Mouse (Mus musculus): Measurements from ENCODE around the gene Hist2h2ab.
"Not testable (repeated sequence)": the region's sequence is repeated elsewhere in the genome, so short reads cannot be mapped to it uniquely, and the experiment has no call there.

Gene Hist2h2ab

DNA sequence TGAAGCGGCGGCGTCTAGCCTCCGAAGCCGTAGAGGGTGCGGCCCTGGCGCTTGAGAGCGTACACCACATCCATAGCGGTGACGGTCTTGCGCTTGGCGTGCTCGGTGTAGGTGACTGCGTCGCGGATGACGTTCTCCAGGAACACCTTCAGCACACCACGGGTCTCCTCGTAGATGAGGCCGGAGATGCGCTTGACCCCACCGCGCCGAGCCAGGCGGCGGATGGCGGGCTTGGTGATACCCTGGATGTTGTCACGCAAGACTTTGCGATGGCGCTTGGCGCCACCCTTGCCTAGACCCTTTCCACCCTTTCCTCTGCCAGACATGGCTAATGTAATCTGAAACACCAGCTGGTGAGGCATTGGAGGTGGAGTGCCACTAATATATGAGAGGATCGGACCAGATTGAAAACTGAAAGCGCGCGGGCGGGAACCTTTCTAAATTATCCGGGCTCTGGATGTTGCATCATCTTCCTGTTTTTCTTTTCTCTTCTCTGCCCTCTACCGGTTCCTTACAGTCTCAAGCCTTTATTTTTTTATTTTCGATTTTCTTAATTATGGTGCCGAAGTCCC is 43.4 kb downstream of the Hist2h2ab start, which contains the start of gene Hist2h4:
Gene Hist2h4, minus strand, starts transcription at position 333 of the 572 bp plus-strand sequence.
- Histone ChIP-seq H3K9me3 (ENCODE audit: low read length) (no peaks in the 10 kb centered on the region), H3K4me3 (replicated peaks; ENCODE audit: low read length) (peak within 1 kb of the TSS; percentile 79), H3K27me3 (ENCODE audit: insufficient read depth, low read length) (no peaks in the 10 kb centered on the region), H3K36me3 (ENCODE audit: insufficient read depth, low read length) (no peaks in the 10 kb centered on the region), H3K4me1 (replicated peaks; ENCODE audit: low read depth, low read length) (peaks cover 60% of the 10 kb centered on the region)
- TF ChIP-seq POU5F1 (IDR thresholded peaks at IDR 0.05; ENCODE audit: borderline replicate concordance, low read length) (no peak), CTCF (conservative IDR thresholded peaks at IDR 0.05; ENCODE audit: low read length) (peak; percentile 34)

GRCm38 (mm10) chr3:96263558-96264403 is 44.1 kb downstream of the Hist2h2ab start:
- no peak for TF ChIP-seq NANOG (IDR thresholded peaks at IDR 0.05; ENCODE audit: borderline replicate concordance, low read length)
- no peak for TF ChIP-seq POU5F1 (IDR thresholded peaks at IDR 0.05; ENCODE audit: borderline replicate concordance, low read length)
- no peak for TF ChIP-seq CTCF (conservative IDR thresholded peaks at IDR 0.05; ENCODE audit: low read length)
- Histone ChIP-seq H3K36me3 (ENCODE audit: insufficient read depth, low read length) (no peaks in the 10 kb centered on the region), H3K4me3 (replicated peaks; ENCODE audit: low read length) (peak overlapping the region; percentile 79), H3K27me3 (ENCODE audit: insufficient read depth, low read length) (no peaks in the 10 kb centered on the region), H3K4me1 (replicated peaks; ENCODE audit: low read depth, low read length) (peaks cover 55% of the 10 kb centered on the region), H3K9me3 (ENCODE audit: low read length) (no peaks in the 10 kb centered on the region)

- Histone ChIP-seq H3K4me1 (replicated peaks; ENCODE audit: low read depth, low read length) (peaks cover 52% of the 10 kb centered on the region), H3K36me3 (ENCODE audit: insufficient read depth, low read length) (no peaks in the 10 kb centered on the region), H3K27me3 (ENCODE audit: insufficient read depth, low read length) (no peaks in the 10 kb centered on the region), H3K9me3 (ENCODE audit: low read length) (no peaks in the 10 kb centered on the region), H3K4me3 (replicated peaks; ENCODE audit: low read length) (peak overlapping the region; percentile 79)
- no peak for TF ChIP-seq CTCF (conservative IDR thresholded peaks at IDR 0.05; ENCODE audit: low read length)
- no peak for TF ChIP-seq POU5F1 (IDR thresholded peaks at IDR 0.05; ENCODE audit: borderline replicate concordance, low read length)
- no peak for TF ChIP-seq NANOG (IDR thresholded peaks at IDR 0.05; ENCODE audit: borderline replicate concordance, low read length)
Observed at GRCm38 (mm10) chr3:96264404-96264949, 44.8 kb downstream of the Hist2h2ab start.

DNA sequence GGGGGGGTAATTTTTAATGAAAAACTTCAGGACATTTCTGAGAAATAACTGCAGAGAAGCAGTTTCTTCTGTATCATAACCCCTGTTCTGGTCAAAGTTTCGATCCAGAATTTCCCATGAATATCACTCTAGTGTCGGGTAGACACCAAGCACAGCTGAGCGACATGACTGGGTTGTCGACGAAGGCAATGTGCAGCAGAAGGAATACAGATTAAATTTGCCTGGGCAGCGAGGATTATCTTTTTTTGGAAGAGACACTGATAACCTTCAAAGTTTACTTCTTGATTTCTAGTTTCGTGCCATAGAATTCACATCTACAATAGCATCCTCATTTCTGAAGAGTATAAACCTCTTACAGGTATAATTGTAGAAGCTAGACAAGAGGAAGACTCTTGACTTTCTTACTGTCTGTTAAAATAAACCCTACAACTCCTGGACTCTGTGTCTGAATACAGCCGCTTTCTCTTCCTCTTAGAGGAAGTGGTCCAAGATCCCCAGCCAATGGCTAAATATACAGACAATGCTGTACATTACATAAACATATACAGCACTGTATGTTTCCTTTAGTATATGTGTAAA is 46.6 kb downstream of the Hist2h2ab start:
- Histone ChIP-seq H3K4me1 (replicated peaks; ENCODE audit: low read depth, low read length) (peaks cover 46% of the 10 kb centered on the region), H3K27me3 (ENCODE audit: insufficient read depth, low read length) (no peaks in the 10 kb centered on the region), H3K9me3 (ENCODE audit: low read length) (no peaks in the 10 kb centered on the region), H3K4me3 (replicated peaks; ENCODE audit: low read length) (no peak overlapping the region), H3K36me3 (ENCODE audit: insufficient read depth, low read length) (no peaks in the 10 kb centered on the region)
- TF ChIP-seq NANOG (IDR thresholded peaks at IDR 0.05; ENCODE audit: borderline replicate concordance, low read length) (no peak), CTCF (conservative IDR thresholded peaks at IDR 0.05; ENCODE audit: low read length) (no peak), POU5F1 (IDR thresholded peaks at IDR 0.05; ENCODE audit: borderline replicate concordance, low read length) (no peak)

DNA sequence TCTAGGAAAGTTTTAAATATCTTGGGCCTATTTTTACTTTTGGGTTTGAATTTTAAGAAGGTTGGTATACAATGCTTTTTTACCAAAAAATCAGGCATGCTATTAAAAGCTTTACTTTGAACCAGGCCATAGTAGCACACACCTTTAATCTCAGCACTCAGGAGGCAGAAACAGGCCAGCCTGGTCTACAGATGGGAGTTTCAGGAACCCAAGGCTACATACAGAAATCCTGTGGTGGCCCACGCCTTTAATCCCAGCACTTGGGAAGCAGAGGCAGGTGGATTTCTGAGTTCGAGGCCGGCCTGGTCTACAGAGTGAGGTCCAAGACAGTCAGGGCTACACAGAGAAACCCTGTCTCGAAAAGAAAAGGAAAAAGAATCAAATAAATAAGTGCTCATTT is 47.9 kb downstream of the Hist2h2ab start:
- peaks cover 33% of the 10 kb centered on the region for H3K4me1 ChIP-seq (replicated peaks; ENCODE audit: low read depth, low read length)
- no peak for TF ChIP-seq CTCF (conservative IDR thresholded peaks at IDR 0.05; ENCODE audit: low read length)
- TF ChIP-seq POU5F1 (IDR thresholded peaks at IDR 0.05; ENCODE audit: borderline replicate concordance, low read length): no peak
- no peak for TF ChIP-seq NANOG (IDR thresholded peaks at IDR 0.05; ENCODE audit: borderline replicate concordance, low read length)
- peak overlapping the region; percentile 79 for H3K4me3 ChIP-seq (replicated peaks; ENCODE audit: low read length)
- H3K27me3 ChIP-seq (ENCODE audit: insufficient read depth, low read length): no peaks in the 10 kb centered on the region
- H3K9me3 ChIP-seq (ENCODE audit: low read length): no peaks in the 10 kb centered on the region
- no peaks in the 10 kb centered on the region for H3K36me3 ChIP-seq (ENCODE audit: insufficient read depth, low read length)

- no peaks in the 10 kb centered on the region for H3K9me3 ChIP-seq (ENCODE audit: low read length)
- H3K27me3 ChIP-seq (ENCODE audit: insufficient read depth, low read length): no peaks in the 10 kb centered on the region
- TF ChIP-seq NANOG (IDR thresholded peaks at IDR 0.05; ENCODE audit: borderline replicate concordance, low read length): no peak
- TF ChIP-seq CTCF (conservative IDR thresholded peaks at IDR 0.05; ENCODE audit: low read length): no peak
- TF ChIP-seq POU5F1 (IDR thresholded peaks at IDR 0.05; ENCODE audit: borderline replicate concordance, low read length): no peak
- H3K36me3 ChIP-seq (ENCODE audit: insufficient read depth, low read length): no peaks in the 10 kb centered on the region
- H3K4me3 ChIP-seq (replicated peaks; ENCODE audit: low read length): peak within 1 kb of the TSS; percentile 85
- peaks cover 32% of the 10 kb centered on the region for H3K4me1 ChIP-seq (replicated peaks; ENCODE audit: low read depth, low read length)
Observed at GRCm38 (mm10) chr3:96268051-96268775, 48.5 kb downstream of the Hist2h2ab start, which contains the start of gene Hist2h3b. Gene Hist2h3b, plus strand, starts transcription at chr3:96268654.

GRCm38 (mm10) chr3:96268776-96269378 is 49.2 kb downstream of the Hist2h2ab start:
- not testable (repeated sequence) for H3K9me3 ChIP-seq (ENCODE audit: low read length); H3K27me3 ChIP-seq (ENCODE audit: insufficient read depth, low read length); H3K36me3 ChIP-seq (ENCODE audit: insufficient read depth, low read length)
- Histone ChIP-seq H3K4me3 (replicated peaks; ENCODE audit: low read length) (peak overlapping the region; percentile 79), H3K4me1 (replicated peaks; ENCODE audit: low read depth, low read length) (peaks cover 34% of the 10 kb centered on the region)
